Comparison of ENCODE assay signal across 9 mouse cellular contexts in genomic region chr13:92580220-92581043, GRCm38 (mm10). TPM values are rescaled to one million over a fixed set of nuclear protein-coding genes. Genes with fewer than 3 reads are reported as not detected.
DNase-seq lines count a peak whose midpoint lies in the region; ATAC-seq and TF ChIP-seq lines count a peak whose summit lies in the region.
"Had no signal": no experiment of that assay in that cellular context is flagged by ENCODE, and none has a peak within 500 bp of the region (broad histone marks: within the 10 kb centered on the region; RNA-seq: fewer than 3 reads in every experiment).

No protein-coding gene starts in this region.

- peak; percentile 76 for TF ChIP-seq CTCF in Patski (IDR thresholded peaks at IDR 0.05)

- in situ Hi-C loops in Patski (cut with MboI; ENCODE audit: low pct_unique_long_range_greater_than_20kb), result no loop called here

- POLR2A ChIA-PET in Patski (lab: Charles Lee), result interaction anchor here (0.9 kb wide), 1 partner anchor 162 kb away, joined by 3 read pairs; no protein-coding TSS in a partner anchor

- DNase-seq in Patski (ENCODE audit: low read depth, low spot score), result no peak
- DNase-seq in cerebellum, adult 8-10 months, result peak; percentile 44
- DNase-seq in frontal cortex, postnatal 25 days (ENCODE audit: low spot score in 2 of 2), result peak; percentile 23 to 61
- peak; percentile 75 for DNase-seq in hindbrain, embryonic 14.5 days (ENCODE audit: low spot score)
- DNase-seq in layer of hippocampus, postnatal 14 days (ENCODE audit: low spot score in 2 of 2), result peak; percentile 50 to 77
- peak; percentile 87 for DNase-seq in lung, postnatal 14 days
- peak; percentile 58 for DNase-seq in right cerebral cortex, postnatal 4 days

- no peak overlapping the region for H3K4me3 ChIP-seq in hindbrain, embryonic 14.5 days (replicated peaks; ENCODE audit: low read length)
- H3K4me3 ChIP-seq: limb, embryonic 15.5 days had no signal

- ATAC-seq in Patski, result peak; percentile 65
- peak; percentile 53; the same call in 1 of the 2 replicates for ATAC-seq in hindbrain, embryonic 14.5 days (ENCODE audit: low FRiP score)
- no peak for ATAC-seq in monocyte, adult 5-6 weeks (replicated peaks; ENCODE audit: insufficient number of reproducible peaks, low FRiP score, low TSS enrichment, poor library complexity, severe bottlenecking)

- no peak overlapping the region for H3K27ac ChIP-seq in hindbrain, embryonic 14.5 days
- H3K27ac ChIP-seq: limb, embryonic 15.5 days had no signal

- 32% methylated on average over 10 of the region's 10 CpGs for WGBS in hindbrain, embryonic 14.5 days

- no peaks in the 10 kb centered on the region for H3K36me3 ChIP-seq in hindbrain, embryonic 14.5 days (replicated peaks; ENCODE audit: control insufficient read depth, insufficient read depth)
- H3K36me3 ChIP-seq: limb, embryonic 15.5 days had no signal

- H3K9ac ChIP-seq in hindbrain, embryonic 14.5 days, result no peak overlapping the region
- H3K9ac ChIP-seq: limb, embryonic 15.5 days had no signal

- no peak overlapping the region for H3K4me2 ChIP-seq in hindbrain, embryonic 14.5 days (replicated peaks)
- H3K4me2 ChIP-seq: limb, embryonic 15.5 days had no signal

- CTCF ChIA-PET in Patski (lab: Charles Lee), result interaction anchor here (0.9 to 3.0 kb wide), 17 partner anchors 8 to 663 kb away, joined by 3 to 43 read pairs (median 4); partner anchors contain the start of gene Serinc5

- no peaks in the 10 kb centered on the region for H3K4me1 ChIP-seq in hindbrain, embryonic 14.5 days (replicated peaks; ENCODE audit: control insufficient read depth, insufficient read depth, low read length)
- H3K4me1 ChIP-seq: limb, embryonic 15.5 days had no signal

- H3K9me3 ChIP-seq in hindbrain, embryonic 14.5 days (ENCODE audit: control insufficient read depth, low read length), result no peaks in the 10 kb centered on the region
- H3K9me3 ChIP-seq: limb, embryonic 15.5 days had no signal

- peaks cover 9% of the 10 kb centered on the region for H3K27me3 ChIP-seq in Patski
- no peaks in the 10 kb centered on the region for H3K27me3 ChIP-seq in hindbrain, embryonic 14.5 days (ENCODE audit: control insufficient read depth, insufficient read depth, low read length)
- H3K27me3 ChIP-seq: limb, embryonic 15.5 days had no signal

RNA-seq across cellular contexts. Expression of gene Spz1, which starts 4.5 kb away (rescaled TPM):
- polyA plus RNA-seq in Patski (2021), result not detected
- polyA plus RNA-seq in hindbrain, embryonic 14.5 days (2014; fragmentation: Nextera tagmentation; extraction: Ambion mirVana), result not detected in 2 replicates
- not detected for total RNA-seq in layer of hippocampus, postnatal 14 days (2021)
- total RNA-seq in monocyte, adult 5-6 weeks (2017), result 0.48 TPM in 1 of 3 replicates, not detected in the others
- polyA plus RNA-seq: limb, embryonic 15.5 days had no signal

RNA-seq across cellular contexts. Expression of gene Serinc5, which starts 30.5 kb away (rescaled TPM):
- 13.8 TPM for polyA plus RNA-seq in Patski (2021)
- polyA plus RNA-seq in hindbrain, embryonic 14.5 days (2014; fragmentation: Nextera tagmentation; extraction: Ambion mirVana), result 18.4 and 19.2 TPM in 2 replicates
- total RNA-seq in layer of hippocampus, postnatal 14 days (2021), result 10 to 100 TPM; 70.0 to 72.2 TPM
- total RNA-seq in monocyte, adult 5-6 weeks (2017), result 9.2 to 16.3 TPM (median 15.4 TPM) in 3 replicates

RNA-seq across cellular contexts. Expression of gene Zfyve16, which starts 49.8 kb away (rescaled TPM):
- 24.9 TPM for polyA plus RNA-seq in Patski (2021)
- polyA plus RNA-seq in hindbrain, embryonic 14.5 days (2014; fragmentation: Nextera tagmentation; extraction: Ambion mirVana), result 13.1 and 13.7 TPM in 2 replicates
- 10 to 100 TPM; 19.6 to 20.1 TPM for total RNA-seq in layer of hippocampus, postnatal 14 days (2021)
- total RNA-seq in monocyte, adult 5-6 weeks (2017), result 15.9 to 28.8 TPM (median 18.5 TPM) in 3 replicates
